Mouse (Mus musculus) embryonic facial prominence, embryonic 11.5 days (tissue): ENCODE data around the gene Plxnb1. TPM values are rescaled to one million over a fixed set of nuclear protein-coding genes. Genes with fewer than 3 reads are reported as not detected.

Experiments used
- ATAC-seq: fragments of 200-750 bp; cut with Nextera tagmentation; replicated peaks from 2 replicates; pipeline ENCODE4 v1.8.0; 2017; ENCODE audit warnings: low read depth; ENCODE audit not compliant: insufficient number of reproducible peaks, low FRiP score, low TSS enrichment
- DNase-seq: peaks from one replicate; pipeline ENCODE4 v3.0.0-alpha.2; 2015; ENCODE audit warnings: low spot score
- H3K27ac ChIP-seq: fragments of 300-500 bp; sonication (generic); replicated peaks from 2 replicates; pipeline ENCODE4 v1.5.1; 2014; ENCODE audit warnings: mild to moderate bottlenecking, low read depth, low read length, control low read depth
- H3K27me3 ChIP-seq: fragments of 300-500 bp; sonication (generic); 2 replicates; pipeline ENCODE4 v1.6.1; 2014; ENCODE audit warnings: mild to moderate bottlenecking, low read length, moderate library complexity, mixed read lengths; ENCODE audit not compliant: control insufficient read depth, insufficient read depth
- H3K36me3 ChIP-seq: fragments of 300-500 bp; sonication (generic); replicated peaks from 2 replicates; pipeline ENCODE4 v1.6.1; 2014; ENCODE audit warnings: low read depth, mild to moderate bottlenecking, low read length, moderate library complexity, mixed read lengths; ENCODE audit not compliant: control insufficient read depth, insufficient read depth
- H3K4me1 ChIP-seq: fragments of 300-500 bp; sonication (generic); 2 replicates; pipeline ENCODE4 v1.6.1; 2014; ENCODE audit warnings: low read length, mixed read lengths; ENCODE audit not compliant: control insufficient read depth, insufficient read depth
- H3K4me2 ChIP-seq: fragments of 300-500 bp; sonication (generic); 2 replicates; pipeline ENCODE4 v1.6.1; 2014; ENCODE audit warnings: low read depth, mild to moderate bottlenecking, control low read depth, low read length, moderate library complexity
- H3K4me3 ChIP-seq: fragments of 300-500 bp; sonication (generic); 2 replicates; pipeline ENCODE4 v1.5.1; 2014; ENCODE audit warnings: low read depth, low read length, control low read depth
- H3K9ac ChIP-seq: fragments of 300-500 bp; sonication (generic); replicated peaks from 2 replicates; pipeline ENCODE4 v1.6.1; 2014; ENCODE audit warnings: mild to moderate bottlenecking, control low read depth, low read length
- H3K9me3 ChIP-seq: fragments of 300-500 bp; sonication (generic); replicated peaks from 2 replicates; pipeline ENCODE4 v1.6.1; 2016; ENCODE audit warnings: mild to moderate bottlenecking, low read length, inconsistent platforms, mixed read lengths; ENCODE audit not compliant: control insufficient read depth
- WGBS: fragments of 180-500 bp; shearing (Covaris S2); extraction: QIAGEN DNeasy Blood & Tissue Kit; methylation state at CpG from one replicate; pipeline ENCODE4 v1.1.7; 2014; 5-methylcytosine and 5-hydroxymethylcytosine counted together
- polyA plus RNA-seq: library from polyadenylated mRNA; unstranded; fragments of >200 nt; fragmentation: Nextera tagmentation; extraction: Ambion mirVana; gene quantifications from 2 replicates; pipeline ENCODE4 v1.2.1, GENCODE M21; 2014

Plxnb1 gene
- 9.6 and 10.1 TPM in 2 replicates for polyA plus RNA-seq

DNA sequence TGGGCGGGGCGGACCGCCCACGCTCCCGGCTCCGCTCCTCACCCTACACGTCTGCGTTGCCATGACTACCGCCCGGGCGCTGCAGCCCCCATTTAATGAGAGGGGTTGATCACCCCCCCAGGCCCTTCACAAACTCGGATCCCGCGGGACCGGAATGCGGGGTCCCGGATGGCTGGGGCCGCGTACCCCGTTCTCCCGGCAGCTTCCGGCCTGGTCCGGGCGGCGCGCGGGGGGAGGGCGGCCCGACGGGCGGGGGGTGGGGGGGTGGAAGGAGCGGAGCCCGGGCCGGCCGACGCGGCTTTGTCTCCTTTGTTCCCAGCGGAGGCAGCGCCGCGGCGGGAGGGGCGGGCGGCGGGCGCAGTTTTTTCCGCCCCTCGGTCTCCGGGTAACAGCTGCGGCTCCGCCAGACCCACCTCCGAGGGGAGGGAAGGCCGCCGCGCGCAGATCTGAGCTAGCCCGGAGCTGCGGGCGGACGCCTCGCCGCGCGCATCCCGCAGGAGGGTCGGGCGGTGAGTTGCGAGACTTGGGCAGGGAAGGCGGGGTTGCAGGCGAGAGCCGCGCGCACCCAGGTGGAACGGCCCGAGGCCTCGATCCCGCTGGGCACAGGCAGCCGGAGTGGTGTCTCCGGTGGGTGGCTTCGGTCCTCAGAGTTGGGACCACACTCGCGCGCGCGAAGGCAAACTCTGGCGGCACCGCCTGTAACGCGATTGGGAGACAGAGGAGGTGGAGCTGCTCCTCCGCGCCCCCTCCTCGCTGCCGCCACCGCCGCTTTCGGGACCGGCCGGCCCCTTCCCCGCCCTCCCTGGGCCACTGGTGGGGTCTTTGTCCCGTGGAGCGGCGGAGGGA, at the start of gene Plxnb1:
Gene Plxnb1, plus strand, starts transcription at position 253 of the 846 bp plus-strand sequence.
- Histone ChIP-seq H3K27ac (peak within 1 kb of the TSS; percentile 99), H3K4me2 (peak within 1 kb of the TSS; percentile 79), H3K27me3 (no peaks in the 10 kb centered on the region), H3K4me3 (peak within 1 kb of the TSS; percentile 65), H3K36me3 (no peaks in the 10 kb centered on the region), H3K9me3 (no peaks in the 10 kb centered on the region), H3K9ac (peak within 1 kb of the TSS; percentile 97), H3K4me1 (peaks cover 2% of the 10 kb centered on the region)
- DNase-seq (peak; percentile 87), ATAC-seq (peak; percentile 64)
- under 1% methylated on average over 91 of the region's 102 CpGs for WGBS

DNA sequence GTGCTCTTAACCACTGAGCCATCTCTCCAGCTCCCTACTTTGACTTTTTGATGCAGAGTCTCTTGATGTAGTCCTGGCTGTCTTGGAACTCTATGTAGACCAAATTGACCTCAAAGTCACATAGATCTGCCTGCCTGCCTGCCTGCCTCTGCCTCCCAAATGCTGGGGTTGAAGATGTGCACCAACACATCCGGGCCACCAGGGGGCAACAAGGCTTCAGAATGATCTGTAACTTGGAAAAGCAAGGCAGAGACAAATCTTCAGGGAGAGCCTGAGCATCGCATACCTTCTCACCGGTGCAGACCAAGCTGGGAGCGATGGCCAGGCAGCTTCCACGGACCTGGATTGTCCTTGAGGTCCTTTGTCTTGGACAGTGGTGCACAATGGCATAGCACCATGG, 48.9 kb upstream of the Plxnb1 start:
- no peak for ATAC-seq
- H3K36me3 ChIP-seq, result no peaks in the 10 kb centered on the region

DNA sequence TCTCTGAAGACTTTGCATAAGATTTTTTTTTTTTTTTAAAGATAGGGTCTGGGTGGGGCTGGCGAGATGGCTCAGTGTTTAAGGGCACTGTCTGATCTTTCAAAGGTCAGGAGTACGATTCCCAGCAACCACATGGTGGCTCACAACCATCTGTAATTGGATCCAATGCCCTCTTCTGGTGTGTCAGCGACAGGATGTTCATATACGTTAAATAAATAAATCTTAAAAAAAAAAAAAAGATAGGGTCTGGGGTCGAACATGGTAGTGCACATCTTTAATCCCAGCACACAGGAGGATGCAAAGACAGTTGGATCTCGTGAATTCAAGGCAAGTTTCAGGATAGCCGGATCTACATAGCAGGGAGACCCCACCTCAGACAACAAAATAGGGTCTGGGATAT, 45.9 kb upstream of the Plxnb1 start:
- ATAC-seq (no peak), DNase-seq (no peak)
- H3K36me3 ChIP-seq, result no peaks in the 10 kb centered on the region
- H3K27me3 ChIP-seq, result no peaks in the 10 kb centered on the region
- H3K27ac ChIP-seq, result no peak overlapping the region
- H3K4me3 ChIP-seq, result no peak overlapping the region
- H3K4me1 ChIP-seq, result 0 out of 2 replicates have a peak, but pooled peaks cover under 1% of the 10 kb centered on the region
- no peaks in the 10 kb centered on the region for H3K9me3 ChIP-seq
- H3K4me2 ChIP-seq, result no peak overlapping the region
- WGBS, result 71% methylated on average over 7 of the region's 7 CpGs
- no peak overlapping the region for H3K9ac ChIP-seq

More for the DNA sequence above, 48.9 kb upstream of the Plxnb1 start:
- no peak overlapping the region for H3K4me3 ChIP-seq
- H3K27ac ChIP-seq, result no peak overlapping the region
- no peak overlapping the region for H3K9ac ChIP-seq
- H3K9me3 ChIP-seq, result no peaks in the 10 kb centered on the region
- peak; percentile 63 for DNase-seq
- H3K4me2 ChIP-seq, result no peak overlapping the region
- no peaks in the 10 kb centered on the region for H3K4me1 ChIP-seq
- WGBS, result 51% methylated on average over 5 of the region's 5 CpGs
- no peaks in the 10 kb centered on the region for H3K27me3 ChIP-seq

DNA sequence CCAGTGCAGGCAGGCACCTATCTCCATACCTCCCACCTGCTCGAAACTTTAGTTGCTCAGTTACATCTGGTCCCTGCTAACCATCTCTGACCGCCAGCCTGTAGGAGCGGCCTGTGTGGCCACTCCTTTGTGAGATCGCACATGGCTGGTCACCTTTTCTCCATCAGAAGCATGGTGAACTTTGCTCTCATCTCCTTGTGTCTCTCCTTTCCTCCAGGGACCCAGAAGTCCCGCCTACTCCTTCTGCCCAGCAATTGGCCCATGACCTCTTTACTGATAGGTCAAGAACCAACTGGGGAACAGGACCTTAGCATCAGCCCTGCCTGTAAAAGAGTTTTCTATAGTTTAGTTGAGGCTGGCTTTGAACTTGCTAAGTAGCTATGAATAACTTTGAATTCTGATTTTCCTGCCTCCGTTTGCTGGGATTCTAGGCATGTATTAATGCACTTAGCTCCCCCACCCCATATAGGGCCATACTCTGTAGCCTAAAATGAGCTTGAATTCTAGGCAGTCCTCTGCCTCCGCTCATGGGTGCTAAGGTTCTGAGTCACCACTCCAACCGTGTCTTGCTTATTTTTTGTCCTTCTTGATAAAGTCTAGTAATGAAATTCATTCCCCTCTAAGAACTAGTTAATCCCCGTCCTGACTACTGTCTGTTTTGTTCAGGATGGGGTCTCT, 45.1 kb upstream of the Plxnb1 start:
- no peak for ATAC-seq
- peaks cover 3% of the 10 kb centered on the region; the same call in 1 of the 2 replicates for H3K4me1 ChIP-seq
- no peaks in the 10 kb centered on the region for H3K9me3 ChIP-seq
- 80% methylated on average over 9 of the region's 9 CpGs for WGBS
- H3K4me3 ChIP-seq, result no peak overlapping the region
- DNase-seq, result no peak
- H3K27ac ChIP-seq, result no peak overlapping the region
- H3K27me3 ChIP-seq, result no peaks in the 10 kb centered on the region
- no peak overlapping the region for H3K9ac ChIP-seq
- no peaks in the 10 kb centered on the region for H3K36me3 ChIP-seq
- no peak overlapping the region for H3K4me2 ChIP-seq

DNA sequence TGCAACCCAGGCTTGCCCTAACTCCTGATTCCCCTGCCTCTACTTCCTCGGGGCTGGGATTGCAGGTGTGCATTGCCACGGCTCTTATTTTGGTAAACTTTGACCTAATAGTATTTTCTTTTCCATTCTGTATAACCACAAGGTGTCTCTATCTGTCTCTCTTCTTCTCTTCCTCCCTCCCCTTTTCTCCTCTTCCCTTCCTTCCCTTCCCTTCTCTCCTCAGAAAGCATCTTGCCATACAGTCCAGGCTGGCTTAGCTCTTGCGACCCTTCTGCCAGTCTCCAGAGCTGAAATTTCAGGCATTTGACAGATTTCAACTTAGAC, 44.6 kb upstream of the Plxnb1 start:
- Histone ChIP-seq H3K4me2 (no peak overlapping the region), H3K27ac (no peak overlapping the region), H3K36me3 (no peaks in the 10 kb centered on the region), H3K9ac (no peak overlapping the region), H3K9me3 (no peaks in the 10 kb centered on the region), H3K27me3 (no peaks in the 10 kb centered on the region), H3K4me1 (peaks cover 3% of the 10 kb centered on the region; the same call in 1 of the 2 replicates), H3K4me3 (no peak overlapping the region)
- WGBS, result 66% methylated on average over 3 of the region's 3 CpGs
- ATAC-seq (no peak), DNase-seq (no peak)

DNA sequence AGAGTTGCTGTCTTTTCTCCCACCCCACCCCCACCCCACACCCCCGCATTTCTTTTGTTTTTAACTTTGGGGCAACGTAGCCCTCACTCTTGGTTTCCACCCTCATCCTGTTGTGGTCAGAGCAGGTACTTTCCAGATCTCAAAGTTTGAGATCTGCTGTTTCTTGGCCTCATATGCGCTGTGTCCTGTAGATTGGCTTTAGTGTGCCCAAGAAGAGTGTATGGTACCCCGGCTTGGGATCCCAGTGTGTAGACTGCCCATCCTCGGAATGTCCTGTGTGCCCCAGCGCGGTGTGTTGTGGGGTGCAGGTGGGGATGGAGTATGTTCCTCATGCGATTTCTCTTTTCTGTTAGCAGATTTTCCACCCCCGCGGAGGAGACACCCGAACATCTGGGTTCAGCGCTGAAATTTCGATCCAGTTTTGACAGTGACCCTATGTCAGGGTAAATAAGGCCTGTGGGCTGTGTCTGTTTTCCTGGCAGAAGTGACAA, 44.1 kb upstream of the Plxnb1 start:
- H3K9ac ChIP-seq, result no peak overlapping the region
- no peak overlapping the region for H3K27ac ChIP-seq
- no peak overlapping the region for H3K4me3 ChIP-seq
- ATAC-seq (no peak), DNase-seq (no peak)
- no peaks in the 10 kb centered on the region for H3K9me3 ChIP-seq
- H3K4me2 ChIP-seq, result no peak overlapping the region
- no peaks in the 10 kb centered on the region for H3K36me3 ChIP-seq
- 89% methylated on average over 13 of the region's 13 CpGs for WGBS
- no peaks in the 10 kb centered on the region for H3K27me3 ChIP-seq
- H3K4me1 ChIP-seq, result peaks cover 3% of the 10 kb centered on the region; the same call in 1 of the 2 replicates

DNA sequence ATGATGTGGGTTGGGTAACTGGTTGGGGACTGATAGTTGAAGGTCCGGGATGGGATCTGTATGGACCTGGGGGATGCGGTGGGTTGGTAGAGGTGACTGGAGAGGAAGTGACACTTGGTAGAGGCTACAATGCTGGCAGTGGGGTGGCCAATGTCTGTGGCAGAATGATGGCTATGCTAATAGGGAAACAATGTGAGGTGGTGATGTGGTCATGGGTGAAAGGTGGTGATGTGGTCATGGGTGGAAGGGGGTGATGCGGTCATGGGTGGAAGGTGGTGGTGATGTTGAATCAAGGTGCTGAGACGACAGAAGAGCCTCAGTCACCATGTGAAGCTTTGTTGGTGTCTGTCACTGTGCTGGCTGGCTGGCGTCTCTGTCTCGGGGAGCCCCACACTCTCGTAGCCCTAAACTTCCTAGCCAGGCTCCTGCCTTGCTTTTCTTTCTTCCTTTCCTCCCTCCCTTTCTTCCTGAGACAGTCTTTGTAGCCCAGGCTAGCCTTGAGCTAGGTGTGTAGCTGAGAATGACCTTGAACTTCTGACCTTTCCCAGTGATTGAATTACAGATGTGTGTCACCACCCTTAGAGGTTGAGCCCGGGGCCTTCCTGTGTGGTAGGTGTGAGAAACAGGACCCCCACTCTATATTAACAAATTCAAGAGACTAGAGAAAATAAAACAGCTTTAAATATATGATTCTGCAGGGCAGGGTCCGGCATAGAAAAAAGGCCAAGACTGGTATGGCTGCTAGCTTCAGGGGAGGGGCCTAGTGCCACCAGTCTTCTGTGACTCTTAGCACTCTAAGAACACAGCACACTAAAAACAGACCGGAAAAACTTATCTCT, 43.3 kb upstream of the Plxnb1 start:
- no peak overlapping the region for H3K9ac ChIP-seq
- 83% methylated on average over 10 of the region's 10 CpGs for WGBS
- H3K9me3 ChIP-seq, result no peaks in the 10 kb centered on the region
- no peak for DNase-seq
- peaks cover 3% of the 10 kb centered on the region; the same call in 1 of the 2 replicates for H3K4me1 ChIP-seq
- H3K27ac ChIP-seq, result no peak overlapping the region
- H3K4me2 ChIP-seq, result no peak overlapping the region
- H3K36me3 ChIP-seq, result no peaks in the 10 kb centered on the region
- no peak overlapping the region for H3K4me3 ChIP-seq
- ATAC-seq, result no peak
- H3K27me3 ChIP-seq, result no peaks in the 10 kb centered on the region
